Mouse (Mus musculus) midbrain, postnatal 0 days (tissue): ENCODE measurements at regions not wholly inside any gene's neighbourhood (a gene's known extent, or its start where the extent isn't known, plus 50 kb on each side); places are given as distances from the start of the nearest gene placed in this dataset.

Experiments
- ATAC-seq: fragments of 200-750 bp; cut with Nextera tagmentation; 2 replicates; pipeline ENCODE4 v1.8.0; 2017; ENCODE audit warnings: moderate number of reproducible peaks, mild to moderate bottlenecking, moderate TSS enrichment, moderate library complexity; ENCODE audit not compliant: low FRiP score
- DNase-seq: peaks from one replicate; pipeline ENCODE4 v3.0.0-alpha.2; 2015; ENCODE audit warnings: low spot score
- H3K27ac ChIP-seq: fragments of 300-500 bp; sonication (generic); 2 replicates; pipeline ENCODE4 v1.5.1; 2014; ENCODE audit warnings: low read depth, mild to moderate bottlenecking, low read length, mixed read lengths
- H3K27me3 ChIP-seq: fragments of 300-500 bp; sonication (generic); 2 replicates; pipeline ENCODE4 v1.6.1; 2014; ENCODE audit warnings: low read length, control low read depth, mixed read lengths; ENCODE audit not compliant: insufficient read depth
- H3K36me3 ChIP-seq: fragments of 300-500 bp; sonication (generic); 2 replicates; pipeline ENCODE4 v1.6.1; 2014; ENCODE audit warnings: low read length, control low read depth, mixed read lengths; ENCODE audit not compliant: insufficient read depth
- H3K4me1 ChIP-seq: fragments of 300-500 bp; sonication (generic); 2 replicates; pipeline ENCODE4 v1.6.1; 2014; ENCODE audit warnings: mild to moderate bottlenecking, control low read depth, antibody characterized with exemption, low read length, mixed read lengths; ENCODE audit not compliant: insufficient read depth
- H3K4me2 ChIP-seq: fragments of 300-500 bp; sonication (generic); 2 replicates; pipeline ENCODE4 v1.6.1; 2014; ENCODE audit warnings: low read depth, mild to moderate bottlenecking, low read length, mixed read lengths; ENCODE audit not compliant: poor library complexity, severe bottlenecking
- H3K4me3 ChIP-seq: fragments of 300-500 bp; sonication (generic); 2 replicates; pipeline ENCODE4 v1.5.1; 2014; ENCODE audit warnings: low read depth, mild to moderate bottlenecking, low read length, moderate library complexity
- H3K9ac ChIP-seq: fragments of 300-500 bp; sonication (generic); replicated peaks from 2 replicates; pipeline ENCODE4 v1.6.1; 2014; ENCODE audit warnings: mild to moderate bottlenecking, low read length, moderate library complexity, mixed read lengths; ENCODE audit not compliant: poor library complexity, severe bottlenecking
- H3K9me3 ChIP-seq: fragments of 300-500 bp; sonication (generic); 2 replicates; pipeline ENCODE4 v1.6.1; 2016; ENCODE audit warnings: low read length, control low read depth
- CTCF ChIP-seq: IDR thresholded peaks from 2 replicates; pipeline ENCODE4 v1.5.1; 2016; ENCODE audit warnings: antibody characterized with exemption, mild to moderate bottlenecking
- WGBS: fragments of 180-500 bp; shearing (Covaris S2); extraction: QIAGEN DNeasy Blood & Tissue Kit; methylation state at CpG from one replicate; pipeline ENCODE4 v1.1.7; 2014; 5-methylcytosine and 5-hydroxymethylcytosine counted together

- 18% methylated on average over 2 of the region's 2 CpGs for WGBS
- ATAC-seq (no peak), DNase-seq (no peak)
- Histone ChIP-seq H3K4me3 (no peak overlapping the region), H3K4me2 (no peak overlapping the region), H3K9ac (no peak overlapping the region), H3K4me1 (no peaks in the 10 kb centered on the region), H3K27ac (no peak overlapping the region), H3K9me3 (no peaks in the 10 kb centered on the region), H3K36me3 (no peaks in the 10 kb centered on the region), H3K27me3 (no peaks in the 10 kb centered on the region)
- TF ChIP-seq CTCF: no peak
Observed at GRCm38 (mm10) chr5:111597733-111598132, 136.0 kb upstream of the Gm26897 start.

- Histone ChIP-seq H3K4me2 (no peak overlapping the region), H3K27ac (no peak overlapping the region), H3K9ac (no peak overlapping the region), H3K9me3 (no peaks in the 10 kb centered on the region), H3K4me1 (no peaks in the 10 kb centered on the region), H3K36me3 (no peaks in the 10 kb centered on the region), H3K27me3 (no peaks in the 10 kb centered on the region), H3K4me3 (no peak overlapping the region)
- DNase-seq: no peak
- no peak for ATAC-seq
- 64% methylated on average over 20 of the region's 26 CpGs for WGBS
- TF ChIP-seq CTCF: no peak
Observed at GRCm38 (mm10) chr5:111601711-111602521, 131.8 kb upstream of the Gm26897 start.

- no peak for DNase-seq
- 25% methylated on average over 1 of the region's 1 CpGs for WGBS
- Histone ChIP-seq H3K27me3 (no peaks in the 10 kb centered on the region), H3K27ac (no peak overlapping the region), H3K36me3 (no peaks in the 10 kb centered on the region), H3K4me1 (no peaks in the 10 kb centered on the region), H3K4me2 (no peak overlapping the region), H3K9ac (no peak overlapping the region), H3K4me3 (no peak overlapping the region), H3K9me3 (no peaks in the 10 kb centered on the region)
- ATAC-seq: no peak
- TF ChIP-seq CTCF: no peak
Observed at GRCm38 (mm10) chr5:111613687-111614086, 120.0 kb upstream of the Gm26897 start.

GRCm38 (mm10) chr5:111619974-111620373, 113.8 kb upstream of the Gm26897 start:
- ATAC-seq: 0 out of 2 replicates have a peak, but pooled peaks have one; percentile 20

GRCm38 (mm10) chr5:111620626-111621025, 113.1 kb upstream of the Gm26897 start:
- Histone ChIP-seq H3K4me3 (no peak overlapping the region), H3K27me3 (no peaks in the 10 kb centered on the region), H3K4me2 (no peak overlapping the region), H3K27ac (no peak overlapping the region), H3K4me1 (no peaks in the 10 kb centered on the region), H3K9me3 (no peaks in the 10 kb centered on the region), H3K9ac (no peak overlapping the region), H3K36me3 (no peaks in the 10 kb centered on the region)
- 56% methylated on average over 6 of the region's 6 CpGs for WGBS
- DNase-seq (no peak), ATAC-seq (no peak)
- peak; percentile 16; the same call in 1 of the 2 replicates for TF ChIP-seq CTCF

More at GRCm38 (mm10) chr5:111619974-111620373, 113.8 kb upstream of the Gm26897 start:
- Histone ChIP-seq H3K4me2 (no peak overlapping the region), H3K4me1 (no peaks in the 10 kb centered on the region), H3K27me3 (no peaks in the 10 kb centered on the region), H3K4me3 (no peak overlapping the region), H3K9ac (no peak overlapping the region), H3K36me3 (no peaks in the 10 kb centered on the region), H3K27ac (no peak overlapping the region), H3K9me3 (no peaks in the 10 kb centered on the region)
- WGBS: 35% methylated on average over 9 of the region's 9 CpGs
- TF ChIP-seq CTCF: no peak
- DNase-seq: peak; percentile 31

GRCm38 (mm10) chr5:111622481-111622880, 111.2 kb upstream of the Gm26897 start:
- H3K36me3 ChIP-seq: no peaks in the 10 kb centered on the region
- no peaks in the 10 kb centered on the region for H3K27me3 ChIP-seq
- WGBS: 89% methylated on average over 5 of the region's 5 CpGs
- DNase-seq (no peak), ATAC-seq (no peak)
- H3K4me1 ChIP-seq: no peaks in the 10 kb centered on the region
- H3K4me2 ChIP-seq: no peak overlapping the region
- TF ChIP-seq CTCF: no peak
- no peak overlapping the region for H3K27ac ChIP-seq
- no peaks in the 10 kb centered on the region for H3K9me3 ChIP-seq
- H3K4me3 ChIP-seq: no peak overlapping the region
- no peak overlapping the region for H3K9ac ChIP-seq
